Mouse (Mus musculus): Measurements from ENCODE around the gene Gm37596.
"Not testable (repeated sequence)": the region's sequence is repeated elsewhere in the genome, so short reads cannot be mapped to it uniquely, and the experiment has no call there.

Gene Gm37596

DNA sequence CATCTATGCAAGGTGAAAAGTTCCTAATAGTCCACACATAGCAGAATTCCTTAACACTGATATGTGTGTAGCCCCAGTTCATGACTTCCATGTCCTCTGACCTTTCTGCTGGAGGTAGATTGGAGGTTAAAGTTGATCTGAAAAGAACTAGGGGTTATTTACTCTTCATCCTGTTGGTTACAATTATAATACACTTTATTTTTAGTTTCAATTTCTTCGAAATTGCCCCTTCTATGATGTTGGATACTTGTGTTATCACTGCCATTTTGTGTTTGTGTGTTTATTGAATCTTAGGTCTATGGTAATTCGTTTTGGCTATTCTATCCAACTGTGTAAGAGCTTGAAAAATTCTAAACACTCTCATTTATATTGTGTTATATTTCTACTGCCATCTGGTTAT, at the start of gene Gm37596:
Gene Gm37596, minus strand, starts transcription at position 101 of the 400 bp plus-strand sequence.
- DNase-seq = not testable (repeated sequence)

DNA sequence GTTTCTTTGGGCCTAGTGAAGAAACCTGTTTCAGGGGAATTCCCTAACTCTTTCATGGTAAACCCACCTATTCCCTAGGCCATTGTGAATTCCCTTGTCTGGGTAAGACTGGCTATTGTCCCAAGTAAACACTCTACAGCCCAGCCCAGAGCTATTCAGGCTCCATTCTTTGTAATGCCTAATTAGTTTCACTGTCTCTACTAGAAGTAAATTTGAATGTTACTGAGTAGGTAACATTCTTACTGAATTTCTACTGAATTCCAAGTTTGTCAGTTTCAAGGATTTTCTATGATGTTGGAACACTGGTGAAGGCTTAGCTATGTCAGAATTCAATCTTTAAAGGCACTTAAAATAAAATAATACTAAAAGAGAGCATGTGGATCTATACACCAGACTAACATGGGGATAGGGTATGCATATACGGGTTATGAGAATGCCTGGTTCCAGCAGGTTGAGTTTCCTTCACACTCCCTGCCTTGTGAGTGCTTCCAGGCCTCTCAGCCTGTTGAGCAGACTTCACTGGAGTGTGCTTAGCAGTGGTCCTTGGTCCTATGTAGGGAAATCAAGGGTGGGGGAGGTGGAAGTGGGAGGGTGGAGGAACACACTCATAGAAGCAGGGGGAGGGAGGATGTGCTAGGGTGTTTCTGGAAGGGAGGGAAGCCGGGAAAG, 16.2 kb upstream of the Gm37596 start:
- DNase-seq = not testable (repeated sequence)

DNA sequence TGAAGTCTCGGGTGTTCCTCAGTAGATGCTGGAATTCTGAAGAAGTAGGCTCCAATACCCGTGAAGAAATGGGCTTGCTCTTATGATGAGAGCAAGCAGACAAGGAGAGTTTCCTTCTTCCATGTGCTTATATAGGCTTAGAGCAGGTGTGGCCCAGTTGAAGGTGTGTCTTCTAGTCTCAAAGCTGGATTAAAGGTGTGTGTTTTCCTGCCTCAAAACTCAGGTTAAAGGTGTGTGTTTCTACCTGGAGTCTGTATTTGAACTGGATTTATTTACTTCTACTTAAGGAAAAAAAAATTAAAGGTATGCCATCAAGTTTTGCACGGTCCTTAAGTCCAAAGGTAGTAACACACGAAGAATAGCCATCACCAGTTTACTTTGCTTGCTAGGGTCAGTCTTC, 16.7 kb downstream of the Gm37596 start, which contains the start of gene Tdpoz1:
Gene Tdpoz1, minus strand, starts transcription at position 101 of the 400 bp plus-strand sequence.
- DNase-seq = not testable (repeated sequence)

DNA sequence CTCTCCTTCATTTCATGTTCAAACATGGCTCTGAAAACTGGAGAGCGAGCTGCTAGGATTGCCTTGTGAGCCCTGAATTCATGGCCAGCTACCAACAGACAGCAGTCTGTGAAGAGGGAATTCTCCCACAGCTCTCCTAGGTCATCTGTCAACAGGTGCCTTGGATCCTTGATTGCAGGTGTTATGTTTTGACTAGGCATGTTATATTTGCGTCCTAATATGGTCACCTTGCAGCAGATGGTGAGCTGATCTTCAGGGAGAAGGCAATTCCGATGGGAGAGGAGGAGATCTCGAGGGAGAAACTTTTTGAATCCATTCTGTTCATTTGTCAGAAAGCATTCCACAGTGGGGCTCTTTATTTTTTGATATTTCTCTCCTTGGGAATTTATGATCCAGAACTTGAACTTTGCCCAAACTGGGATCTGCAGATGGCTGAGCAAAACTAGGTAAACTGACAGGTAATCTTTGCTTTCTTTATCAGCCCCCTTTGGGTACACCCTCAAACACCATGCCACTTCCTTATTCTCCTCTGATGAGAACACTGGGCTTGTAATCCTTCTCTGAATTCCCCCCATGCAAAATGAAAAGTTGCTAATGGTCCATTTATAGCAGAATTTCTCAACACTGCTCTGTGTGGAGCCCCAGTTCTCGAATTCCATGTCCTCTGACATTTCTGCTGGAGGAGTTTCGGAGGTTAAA, 21.9 kb downstream of the Gm37596 start:
- not testable (repeated sequence) for DNase-seq

DNA sequence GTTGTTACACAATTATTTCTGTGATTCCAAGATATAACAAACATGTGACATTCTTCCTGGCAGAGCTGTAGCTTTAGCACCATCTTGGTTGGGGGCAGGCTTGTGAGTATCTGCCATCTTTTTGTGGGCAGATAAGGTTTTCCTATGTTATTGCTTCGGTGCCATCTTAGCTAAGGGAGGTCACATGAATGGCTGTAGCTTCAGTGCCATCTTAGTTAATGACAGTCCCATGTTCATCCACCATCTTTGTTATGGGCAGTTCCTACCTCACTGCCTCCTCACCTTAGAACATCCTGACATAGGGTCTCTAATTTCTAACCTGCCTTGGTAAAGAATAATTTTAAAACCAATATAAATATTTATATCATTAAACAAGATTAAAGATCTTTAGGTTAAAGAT, 38.6 kb downstream of the Gm37596 start:
- DNase-seq = no peak

DNA sequence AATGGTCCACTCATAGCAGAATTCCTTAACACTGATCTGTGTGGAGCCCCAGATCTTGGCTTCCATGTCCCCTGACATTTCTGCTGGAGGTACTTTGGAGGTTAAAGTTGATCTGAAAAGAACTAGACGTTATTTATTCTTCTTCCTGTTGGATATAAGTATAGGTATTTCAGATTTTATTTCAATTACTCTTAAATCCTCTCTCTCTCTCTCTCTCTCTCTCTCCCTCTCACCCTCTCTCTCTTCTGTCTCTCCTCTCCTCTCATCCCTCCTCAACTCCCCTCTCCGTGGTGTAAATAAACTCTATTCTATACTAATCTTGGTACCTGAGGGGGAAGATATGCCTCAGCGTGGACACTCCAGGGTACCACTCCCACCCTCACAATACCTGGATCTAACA, 40.3 kb downstream of the Gm37596 start, which contains the start of gene Tdpoz2:
Gene Tdpoz2, minus strand, starts transcription at position 101 of the 400 bp plus-strand sequence.
- DNase-seq = no peak

Data from cerebellum, adult 8-10 months (tissue).